Mouse (Mus musculus): ENCODE results near the gene Cacnb2. TPM values are rescaled to one million over a fixed set of nuclear protein-coding genes. Genes with fewer than 3 reads are reported as not detected.

Gene Cacnb2
- polyA plus RNA-seq, 1 experiment from 2014 or later, result 0.11 TPM

DNA sequence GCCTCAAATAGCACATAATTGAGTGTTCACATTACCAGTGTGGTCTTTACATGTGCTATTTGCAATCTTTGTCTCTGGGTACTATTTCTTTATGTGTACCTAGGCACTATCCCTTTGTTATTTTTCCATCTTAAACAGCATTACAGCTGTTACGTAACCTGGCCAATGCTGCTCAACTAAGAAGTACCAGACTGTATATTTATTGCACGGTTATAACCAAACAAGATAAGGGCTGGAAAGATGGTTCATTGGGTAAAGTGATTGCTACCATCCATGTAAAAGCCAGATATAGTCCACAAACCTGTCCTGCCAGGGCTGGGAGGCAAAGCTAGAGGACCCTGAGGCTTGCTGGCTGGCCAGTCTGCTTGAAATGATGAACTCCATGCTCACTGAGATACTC, 251.2 kb downstream of the Cacnb2 start:
- H3K27ac ChIP-seq (ENCODE audit: low read depth), result no peak overlapping the region
- 76% methylated on average over 2 of the region's 2 CpGs for WGBS (ENCODE audit: insufficient replicate concordance)
- no peak overlapping the region for H3K9ac ChIP-seq (replicated peaks)
- TF ChIP-seq CTCF (IDR thresholded peaks at IDR 0.05; ENCODE audit: low read depth) (no peak), EP300 (IDR thresholded peaks at IDR 0.05; ENCODE audit: low read depth) (no peak)
- H3K27me3 ChIP-seq (ENCODE audit: insufficient read depth, low read length), result no peaks in the 10 kb centered on the region
- H3K4me1 ChIP-seq (ENCODE audit: insufficient read depth), result no peaks in the 10 kb centered on the region
- no peaks in the 10 kb centered on the region for H3K36me3 ChIP-seq (replicated peaks; ENCODE audit: insufficient read depth, low read length)
- H3K9me3 ChIP-seq (ENCODE audit: low read length), result no peaks in the 10 kb centered on the region
- ATAC-seq (no peak), DNase-seq (no peak)
- H3K4me3 ChIP-seq (ENCODE audit: low read depth, low read length), result no peak overlapping the region
- no peak overlapping the region for H3K4me2 ChIP-seq (ENCODE audit: low read depth, low read length)

DNA sequence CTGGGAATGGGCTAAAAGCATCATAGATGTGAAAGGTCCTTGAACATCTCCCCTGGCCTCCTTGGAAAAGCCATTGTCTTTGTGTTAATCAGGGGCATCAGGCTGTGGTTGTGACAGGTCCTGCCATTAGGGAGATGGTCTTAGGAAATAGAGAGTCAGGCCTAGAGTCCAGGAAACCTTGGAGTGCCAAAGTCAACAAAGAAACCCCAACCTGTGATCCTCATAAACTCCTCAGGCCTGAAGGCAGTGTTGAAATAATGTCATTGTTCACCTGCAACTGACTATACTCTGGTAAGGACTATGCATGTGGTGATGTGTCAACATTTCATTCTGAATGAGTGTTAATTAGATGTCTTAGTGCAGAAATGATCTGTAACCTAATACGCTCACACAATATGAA, 255.4 kb downstream of the Cacnb2 start:
- H3K9me3 ChIP-seq (ENCODE audit: low read length), result no peaks in the 10 kb centered on the region
- H3K4me1 ChIP-seq (ENCODE audit: insufficient read depth), result no peaks in the 10 kb centered on the region
- H3K4me2 ChIP-seq (ENCODE audit: low read depth, low read length), result no peak overlapping the region
- DNase-seq, result no peak
- H3K9ac ChIP-seq (replicated peaks), result no peak overlapping the region
- no peak overlapping the region for H3K4me3 ChIP-seq (ENCODE audit: low read depth, low read length)
- H3K27me3 ChIP-seq (ENCODE audit: insufficient read depth, low read length), result no peaks in the 10 kb centered on the region
- TF ChIP-seq CTCF (IDR thresholded peaks at IDR 0.05; ENCODE audit: low read depth), result no peak
- no peak for TF ChIP-seq EP300 (IDR thresholded peaks at IDR 0.05; ENCODE audit: low read depth)
- 80% methylated on average over 1 of the region's 1 CpGs for WGBS (ENCODE audit: insufficient replicate concordance)
- H3K27ac ChIP-seq (ENCODE audit: low read depth), result no peak overlapping the region
- ATAC-seq, result no peak
- H3K36me3 ChIP-seq (replicated peaks; ENCODE audit: insufficient read depth, low read length), result no peaks in the 10 kb centered on the region

DNA sequence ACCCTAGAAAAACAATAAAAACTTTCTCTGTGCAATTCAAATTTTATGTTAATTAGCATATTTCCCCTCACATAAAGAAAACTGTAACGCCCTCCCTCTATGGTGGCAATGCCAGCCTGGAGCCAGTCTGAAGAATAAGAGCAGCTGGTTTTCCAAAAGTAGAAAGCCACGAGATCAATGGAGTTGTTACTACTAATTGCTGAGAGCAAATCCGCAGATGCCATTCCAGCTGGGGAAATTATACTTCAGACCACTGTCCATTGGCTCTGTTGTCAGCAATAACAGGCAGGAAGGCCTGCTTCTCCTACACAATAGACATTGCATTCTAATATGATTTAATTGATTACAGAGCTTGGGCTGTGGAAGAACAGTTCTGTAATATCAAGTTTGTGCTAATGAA, 257.5 kb downstream of the Cacnb2 start:
- H3K36me3 ChIP-seq (replicated peaks; ENCODE audit: insufficient read depth, low read length), result no peaks in the 10 kb centered on the region
- no peak for DNase-seq
- no peak overlapping the region for H3K4me3 ChIP-seq (ENCODE audit: low read depth, low read length)
- WGBS (ENCODE audit: insufficient replicate concordance), result 71% methylated on average over 3 of the region's 3 CpGs
- no peak overlapping the region for H3K4me2 ChIP-seq (ENCODE audit: low read depth, low read length)
- no peaks in the 10 kb centered on the region for H3K27me3 ChIP-seq (ENCODE audit: insufficient read depth, low read length)
- no peak overlapping the region for H3K27ac ChIP-seq (ENCODE audit: low read depth)
- TF ChIP-seq EP300 (IDR thresholded peaks at IDR 0.05; ENCODE audit: low read depth), result no peak
- no peak for TF ChIP-seq CTCF (IDR thresholded peaks at IDR 0.05; ENCODE audit: low read depth)
- H3K9ac ChIP-seq (replicated peaks), result no peak overlapping the region
- no peaks in the 10 kb centered on the region for H3K4me1 ChIP-seq (ENCODE audit: insufficient read depth)
- no peak for ATAC-seq
- no peaks in the 10 kb centered on the region for H3K9me3 ChIP-seq (ENCODE audit: low read length)

DNA sequence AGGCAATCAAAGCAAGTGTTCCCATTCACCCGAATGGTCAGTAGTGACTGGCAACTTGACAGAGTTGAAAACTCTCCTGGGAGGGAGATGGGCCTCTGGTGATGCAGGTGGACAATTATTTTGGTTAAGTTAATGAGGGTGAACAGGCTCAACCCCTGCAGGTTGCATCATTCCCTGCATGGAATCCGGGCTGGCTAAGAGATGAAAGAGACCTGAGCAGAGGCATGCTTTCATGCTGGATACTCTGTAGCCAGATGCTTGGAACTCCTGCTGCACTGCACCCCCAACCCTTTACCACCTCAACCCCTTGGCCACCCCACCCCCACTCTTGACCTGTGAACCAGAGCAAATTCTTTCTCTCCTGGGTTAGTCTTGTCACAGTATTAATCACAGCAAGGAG, 258.7 kb downstream of the Cacnb2 start:
- no peaks in the 10 kb centered on the region for H3K36me3 ChIP-seq (replicated peaks; ENCODE audit: insufficient read depth, low read length)
- H3K27me3 ChIP-seq (ENCODE audit: insufficient read depth, low read length), result no peaks in the 10 kb centered on the region
- H3K9ac ChIP-seq (replicated peaks), result no peak overlapping the region
- H3K27ac ChIP-seq (ENCODE audit: low read depth), result no peak overlapping the region
- H3K4me2 ChIP-seq (ENCODE audit: low read depth, low read length), result no peak overlapping the region
- no peaks in the 10 kb centered on the region for H3K4me1 ChIP-seq (ENCODE audit: insufficient read depth)
- TF ChIP-seq CTCF (IDR thresholded peaks at IDR 0.05; ENCODE audit: low read depth), result no peak
- TF ChIP-seq EP300 (IDR thresholded peaks at IDR 0.05; ENCODE audit: low read depth), result no peak
- H3K4me3 ChIP-seq (ENCODE audit: low read depth, low read length), result no peak overlapping the region
- H3K9me3 ChIP-seq (ENCODE audit: low read length), result no peaks in the 10 kb centered on the region
- DNase-seq (no peak), ATAC-seq (no peak)
- WGBS (ENCODE audit: insufficient replicate concordance), result 50% methylated on average over 2 of the region's 2 CpGs

DNA sequence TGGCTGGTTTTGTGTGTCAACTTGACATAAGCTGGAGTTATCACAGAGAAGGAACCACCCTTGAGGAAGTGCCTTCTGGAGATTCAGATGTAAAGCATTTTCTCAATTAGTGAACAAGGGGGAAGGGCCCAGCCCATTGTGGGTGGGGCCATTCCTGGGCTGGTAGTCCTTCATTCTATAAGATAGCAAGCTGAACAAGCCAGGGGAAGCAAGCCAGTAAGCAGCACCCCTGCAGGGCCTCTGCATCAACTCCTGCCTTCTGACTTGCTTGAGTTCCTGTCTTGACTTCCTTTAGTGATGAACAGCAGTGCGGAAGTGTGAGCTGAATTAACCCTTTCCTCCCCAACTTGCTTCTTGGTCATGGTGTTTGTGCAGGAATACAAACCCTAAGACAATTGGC, 260.1 kb downstream of the Cacnb2 start:
- ATAC-seq (no peak), DNase-seq (no peak)
- H3K27ac ChIP-seq (ENCODE audit: low read depth), result no peak overlapping the region
- no peak overlapping the region for H3K4me2 ChIP-seq (ENCODE audit: low read depth, low read length)
- no peak for TF ChIP-seq CTCF (IDR thresholded peaks at IDR 0.05; ENCODE audit: low read depth)
- no peak for TF ChIP-seq EP300 (IDR thresholded peaks at IDR 0.05; ENCODE audit: low read depth)
- 24% methylated on average over 1 of the region's 1 CpGs for WGBS (ENCODE audit: insufficient replicate concordance)
- H3K4me1 ChIP-seq (ENCODE audit: insufficient read depth), result no peaks in the 10 kb centered on the region
- no peaks in the 10 kb centered on the region for H3K27me3 ChIP-seq (ENCODE audit: insufficient read depth, low read length)
- H3K4me3 ChIP-seq (ENCODE audit: low read depth, low read length), result no peak overlapping the region
- H3K9me3 ChIP-seq (ENCODE audit: low read length), result no peaks in the 10 kb centered on the region
- no peak overlapping the region for H3K9ac ChIP-seq (replicated peaks)
- no peaks in the 10 kb centered on the region for H3K36me3 ChIP-seq (replicated peaks; ENCODE audit: insufficient read depth, low read length)

DNA sequence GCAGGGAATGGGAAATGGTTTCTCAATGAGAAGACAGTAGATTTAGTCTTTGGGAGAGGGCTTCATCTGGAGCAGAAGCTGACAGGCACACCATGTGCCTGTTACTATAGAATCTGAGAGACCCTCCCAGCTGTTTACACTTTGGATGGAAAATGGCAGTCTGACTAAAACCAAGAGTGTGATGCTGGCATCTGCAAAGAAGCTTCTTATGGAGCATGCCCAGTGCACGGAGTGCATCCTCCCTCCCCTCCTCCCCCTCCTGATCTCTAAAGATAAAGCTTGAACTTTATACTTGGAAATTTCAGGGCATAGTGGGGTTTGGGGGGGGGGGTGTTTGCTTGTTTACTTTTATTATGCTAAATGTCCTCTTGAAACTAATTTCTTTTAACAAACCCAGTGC, 270.2 kb downstream of the Cacnb2 start:
- Histone ChIP-seq H3K4me3 (ENCODE audit: low read depth, low read length) (no peak overlapping the region), H3K4me1 (ENCODE audit: insufficient read depth) (no peaks in the 10 kb centered on the region), H3K9ac (replicated peaks) (no peak overlapping the region), H3K4me2 (ENCODE audit: low read depth, low read length) (no peak overlapping the region), H3K27me3 (ENCODE audit: insufficient read depth, low read length) (no peaks in the 10 kb centered on the region), H3K36me3 (replicated peaks; ENCODE audit: insufficient read depth, low read length) (no peaks in the 10 kb centered on the region), H3K27ac (ENCODE audit: low read depth) (no peak overlapping the region), H3K9me3 (ENCODE audit: low read length) (no peaks in the 10 kb centered on the region)
- ATAC-seq (no peak), DNase-seq (no peak)
- 59% methylated on average over 1 of the region's 1 CpGs for WGBS (ENCODE audit: insufficient replicate concordance)
- TF ChIP-seq CTCF (IDR thresholded peaks at IDR 0.05; ENCODE audit: low read depth) (no peak), EP300 (IDR thresholded peaks at IDR 0.05; ENCODE audit: low read depth) (no peak)

DNA sequence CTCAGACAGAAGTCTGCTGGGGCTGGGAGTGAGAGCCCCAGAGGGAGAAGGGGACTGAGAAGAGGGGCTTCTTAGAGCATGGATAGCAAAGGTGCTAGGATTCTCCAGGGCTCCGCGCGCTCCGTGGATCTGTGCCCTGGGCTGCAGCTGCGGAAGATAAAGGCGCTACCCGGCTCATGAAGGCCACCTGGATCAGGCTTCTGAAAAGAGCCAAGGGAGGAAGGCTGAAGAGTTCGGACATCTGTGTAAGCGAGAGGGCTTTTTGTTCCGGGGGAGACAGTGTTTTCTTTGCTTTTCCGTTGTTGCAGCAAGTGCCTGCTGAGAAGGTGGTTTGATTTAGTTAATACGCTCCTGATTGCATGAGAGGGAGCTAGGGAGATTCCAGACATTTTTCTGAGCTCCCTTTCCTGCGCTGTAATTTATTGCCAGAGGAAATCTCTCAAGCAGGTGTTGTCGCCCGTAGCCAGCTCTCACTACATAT, 270.9 kb downstream of the Cacnb2 start:
- no peak for DNase-seq
- H3K9ac ChIP-seq (replicated peaks), result no peak overlapping the region
- no peaks in the 10 kb centered on the region for H3K27me3 ChIP-seq (ENCODE audit: insufficient read depth, low read length)
- TF ChIP-seq CTCF (IDR thresholded peaks at IDR 0.05; ENCODE audit: low read depth), result no peak
- no peak for TF ChIP-seq EP300 (IDR thresholded peaks at IDR 0.05; ENCODE audit: low read depth)
- H3K4me2 ChIP-seq (ENCODE audit: low read depth, low read length), result no peak overlapping the region
- no peaks in the 10 kb centered on the region for H3K36me3 ChIP-seq (replicated peaks; ENCODE audit: insufficient read depth, low read length)
- no peak overlapping the region for H3K27ac ChIP-seq (ENCODE audit: low read depth)
- H3K4me1 ChIP-seq (ENCODE audit: insufficient read depth), result no peaks in the 10 kb centered on the region
- H3K9me3 ChIP-seq (ENCODE audit: low read length), result no peaks in the 10 kb centered on the region
- 51% methylated on average over 15 of the region's 15 CpGs for WGBS (ENCODE audit: insufficient replicate concordance)
- ATAC-seq, result no peak
- H3K4me3 ChIP-seq (ENCODE audit: low read depth, low read length), result no peak overlapping the region

Data from liver, postnatal 0 days (tissue).